Mouse (Mus musculus) retina, embryonic 14.5 days (tissue): Measurements from ENCODE around the gene Brwd3.

Experiments used
- DNase-seq: peaks from one replicate; pipeline ENCODE4 v3.0.0-alpha.2; 2015; ENCODE audit warnings: low spot score

Brwd3 gene

DNA sequence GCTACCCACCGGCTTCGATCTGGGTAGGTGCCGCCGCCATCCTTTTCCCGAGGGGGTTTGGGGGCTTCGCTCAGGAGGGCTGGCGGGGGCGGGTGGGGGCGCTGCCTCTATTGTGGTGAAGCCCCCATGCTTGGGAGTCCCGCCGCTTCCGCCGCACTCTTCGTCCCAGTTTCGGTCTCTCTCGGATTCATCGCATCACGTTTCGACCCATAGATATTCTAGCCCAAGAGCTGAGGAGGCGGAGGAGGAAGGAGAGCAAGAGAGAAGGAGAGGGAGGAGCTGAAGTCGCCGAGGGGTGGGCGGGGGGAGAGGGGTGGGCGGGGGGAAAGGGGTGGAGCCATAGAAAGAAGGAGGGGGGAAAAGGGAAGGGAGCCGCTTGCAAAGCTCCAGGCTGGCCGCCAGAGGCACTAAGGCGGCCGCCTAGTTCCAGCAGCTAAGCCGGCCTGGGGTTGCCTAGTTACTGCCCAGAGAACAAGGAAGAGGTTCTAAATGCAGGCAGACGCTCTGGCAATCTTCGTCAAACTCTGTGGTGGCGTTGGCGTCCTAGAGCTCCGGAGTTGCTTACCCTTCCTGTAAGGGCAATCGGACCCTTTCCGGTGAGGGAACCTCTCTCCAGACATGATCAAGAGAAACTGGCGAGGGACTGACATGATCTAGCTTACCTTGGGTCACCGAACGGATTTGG is at the start of gene Brwd3:
Gene Brwd3, minus strand, starts transcription at position 283 of the 685 bp plus-strand sequence.
- DNase-seq, result peak; percentile 85

DNA sequence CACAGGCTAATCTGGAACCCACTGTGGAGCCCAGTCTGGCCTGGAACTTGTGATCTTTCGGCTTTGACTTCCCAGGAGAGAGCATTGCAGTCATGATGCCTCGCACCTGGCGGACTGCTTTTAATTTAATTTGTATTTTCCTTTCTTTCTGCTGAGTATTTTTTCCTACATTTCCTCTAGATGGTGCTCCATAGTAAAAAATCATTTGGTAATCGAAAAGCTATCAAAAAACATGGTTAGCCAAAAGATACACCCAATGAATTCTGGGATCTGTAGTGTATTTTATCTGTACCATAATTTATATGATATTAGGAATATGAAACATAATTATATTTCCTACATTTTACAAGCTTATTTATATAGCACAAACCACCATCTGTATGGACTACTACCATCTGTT is 28.5 kb upstream of the Brwd3 start:
- no peak for DNase-seq

DNA sequence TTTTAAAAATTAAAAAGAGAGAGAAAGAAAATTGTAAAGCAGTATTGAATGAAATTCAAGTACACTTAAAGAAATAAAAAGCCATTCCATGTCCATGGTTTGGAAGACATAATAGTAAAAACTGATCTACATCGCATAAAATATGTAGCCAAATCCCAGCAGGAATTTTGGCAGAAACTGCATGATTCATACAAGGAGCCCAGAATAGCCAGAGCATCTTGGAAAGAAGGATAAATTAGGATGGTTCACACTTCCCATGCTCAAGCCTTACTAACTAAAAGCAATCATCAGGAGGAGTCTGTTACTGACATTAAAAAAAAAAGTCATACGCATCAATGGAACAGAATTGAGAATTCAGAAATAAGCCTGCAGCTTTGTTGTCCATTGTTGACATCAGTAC is 8.5 kb upstream of the Brwd3 start:
- DNase-seq, result no peak

DNA sequence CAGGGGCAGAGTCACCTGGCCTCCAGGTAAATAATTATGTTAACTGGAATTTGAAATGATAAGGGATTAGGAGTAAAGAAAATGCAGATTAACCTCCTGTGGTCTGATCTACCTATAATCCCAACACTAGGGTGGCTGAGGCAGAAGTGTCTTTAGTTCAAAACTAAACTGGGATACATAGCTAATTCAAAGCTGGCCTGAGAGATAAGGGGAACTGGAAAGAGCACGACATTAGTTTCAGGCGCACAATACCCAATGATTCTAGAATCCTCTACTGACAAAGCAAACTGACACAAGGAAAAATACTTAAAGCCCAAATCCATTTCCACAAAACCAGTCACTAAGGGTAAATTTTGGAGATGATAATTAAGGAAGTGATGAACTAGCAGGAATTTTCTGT is 2.2 kb upstream of the Brwd3 start:
- DNase-seq, result no peak

DNA sequence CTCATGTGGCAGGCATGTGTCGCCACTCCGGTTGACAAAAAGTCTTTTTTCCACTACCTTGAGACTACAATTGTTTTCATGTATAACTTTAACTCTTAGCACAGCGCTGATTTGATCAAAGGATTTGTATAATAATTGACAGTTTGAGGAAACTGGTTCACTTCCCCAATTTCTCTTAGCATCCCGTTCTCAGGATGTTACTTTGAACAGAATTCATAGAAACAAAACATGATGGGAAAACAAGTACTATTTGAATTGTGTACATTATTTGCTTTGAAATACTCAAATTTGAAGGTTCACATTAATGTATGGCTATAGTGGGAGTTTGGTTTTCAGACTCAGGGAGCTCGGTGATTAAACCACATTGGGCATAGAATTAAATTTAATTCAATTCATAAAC is 1.1 kb upstream of the Brwd3 start:
- DNase-seq, result no peak

DNA sequence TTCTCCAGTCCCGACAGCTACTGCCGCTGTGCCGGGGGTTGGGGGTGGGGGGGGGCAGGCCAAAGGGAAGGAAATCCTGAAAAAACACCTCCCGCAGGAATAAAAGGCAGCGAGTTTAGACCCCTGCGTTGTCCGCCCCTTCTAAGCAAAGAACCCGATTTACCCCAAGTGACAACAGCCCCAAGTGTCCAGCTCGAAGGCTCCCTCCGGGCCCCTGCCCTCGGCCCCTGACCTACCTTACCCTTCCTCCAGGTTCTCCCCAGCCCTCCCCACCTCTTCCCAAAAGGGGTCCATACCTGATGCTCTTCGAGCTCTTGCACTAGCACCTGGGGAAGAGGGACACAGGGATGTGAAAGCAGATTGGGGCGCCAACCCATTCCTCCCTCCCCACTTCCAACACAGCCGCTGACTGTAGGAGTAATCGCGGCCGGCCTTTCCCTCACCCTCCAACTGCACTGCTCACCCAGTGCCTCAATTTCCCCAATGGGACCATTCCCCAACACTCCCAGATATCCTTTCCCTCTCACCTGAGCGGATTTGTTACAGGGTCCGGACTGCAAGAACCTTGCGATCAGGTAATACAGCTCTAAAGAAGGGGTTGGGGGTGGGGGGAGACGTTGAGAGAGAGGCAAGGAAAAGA is 671 bp downstream of the Brwd3 start:
- DNase-seq, result peak; percentile 28

DNA sequence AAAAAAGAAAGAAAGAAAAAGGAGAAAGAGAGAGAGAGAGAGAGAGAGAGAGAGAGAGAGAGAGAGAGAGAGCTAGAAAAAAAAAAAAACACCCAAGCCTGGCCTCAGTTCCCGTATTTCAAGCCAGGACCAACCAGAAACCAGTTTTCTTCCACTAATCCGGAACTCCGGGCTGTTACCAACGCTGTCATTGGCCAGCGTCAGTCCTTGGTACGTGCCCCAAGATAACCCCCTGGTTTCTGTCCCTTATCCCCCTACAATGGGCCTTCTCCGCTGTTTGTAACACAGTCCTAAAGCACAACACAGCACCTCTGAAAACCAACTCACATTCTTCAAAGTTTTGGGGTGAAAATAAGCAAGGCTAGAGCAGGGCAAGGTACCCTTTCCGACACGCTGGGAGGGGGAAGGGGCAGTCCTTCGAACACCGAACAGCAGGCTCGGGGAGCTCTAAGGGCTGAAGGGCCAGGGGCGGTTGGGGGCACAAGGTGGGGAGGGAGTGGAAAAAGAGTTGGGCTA is 1.4 kb downstream of the Brwd3 start:
- DNase-seq, result peak; percentile 87

DNA sequence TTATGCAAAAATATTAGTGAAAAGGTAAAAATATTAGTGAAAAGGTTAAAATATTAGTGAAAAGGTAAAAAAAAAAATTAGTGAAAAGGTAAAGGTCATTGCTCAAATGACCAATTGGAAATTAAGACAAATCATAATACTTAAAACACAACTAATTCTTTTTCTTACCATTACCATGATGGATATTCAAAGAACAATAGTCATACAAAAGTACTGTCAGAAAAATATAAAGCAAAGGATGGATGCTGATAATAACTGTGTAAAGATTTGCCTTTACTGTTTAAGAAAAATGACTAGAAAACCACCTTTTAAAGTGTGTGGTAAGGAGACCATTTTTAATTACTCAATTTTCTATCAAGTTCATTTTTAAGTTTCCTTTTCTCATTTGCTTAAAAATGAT is 2.9 kb downstream of the Brwd3 start:
- no peak for DNase-seq

DNA sequence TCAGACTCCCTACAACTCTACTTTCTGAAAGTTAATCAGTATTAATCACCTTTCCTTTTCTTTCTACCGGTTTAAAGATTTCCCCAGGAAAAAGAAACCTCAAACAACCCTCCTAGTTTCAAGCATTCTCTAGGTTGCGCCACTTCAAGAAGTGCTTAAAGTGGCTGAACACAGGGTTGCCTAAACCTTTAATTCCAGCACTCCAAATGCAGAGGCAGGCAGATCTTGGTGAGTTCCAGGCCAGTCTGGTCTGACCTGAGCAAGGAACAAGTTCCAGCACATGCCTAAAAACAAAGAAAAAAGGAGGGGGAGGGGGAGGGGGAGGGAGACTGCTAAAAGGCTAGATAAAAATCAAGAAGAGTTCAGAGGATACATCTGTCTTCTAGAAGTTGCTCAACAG is 6.1 kb downstream of the Brwd3 start:
- no peak for DNase-seq

DNA sequence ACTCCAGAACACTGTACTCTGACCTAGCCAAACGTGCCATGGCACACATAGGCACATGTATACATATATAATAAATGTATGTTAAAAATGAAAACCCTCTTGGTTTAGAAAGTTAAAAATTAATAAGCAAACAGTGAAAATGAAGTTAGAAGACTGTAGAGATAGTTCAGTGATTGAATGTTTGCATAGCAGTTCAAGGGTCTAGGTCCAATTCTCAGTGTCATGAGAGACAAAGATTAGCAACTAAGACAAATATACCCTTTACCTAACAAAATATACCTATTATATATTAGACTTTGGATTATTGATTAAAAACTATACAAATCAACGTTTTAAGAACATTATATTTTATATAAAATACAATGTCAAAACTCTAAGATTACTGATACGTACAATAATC is 36.9 kb downstream of the Brwd3 start:
- DNase-seq, result no peak

DNA sequence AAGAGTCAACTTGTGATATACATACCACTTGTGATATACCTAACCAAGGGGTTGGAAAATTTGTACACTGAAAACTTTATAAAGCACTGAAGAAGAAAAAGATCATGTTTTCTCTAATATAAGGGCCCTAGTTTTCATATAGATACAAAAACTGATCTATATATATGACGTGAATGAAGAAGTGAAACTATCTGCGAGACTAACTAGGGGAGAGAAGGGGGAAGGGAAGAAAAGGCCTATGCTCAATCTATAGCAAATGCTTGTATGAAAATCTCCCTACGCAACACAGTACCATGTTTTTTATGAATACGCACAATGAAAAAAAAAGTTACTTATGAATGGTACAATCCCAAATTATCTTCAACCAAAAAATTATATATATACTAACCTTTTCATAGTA is 50.4 kb downstream of the Brwd3 start:
- no peak for DNase-seq

DNA sequence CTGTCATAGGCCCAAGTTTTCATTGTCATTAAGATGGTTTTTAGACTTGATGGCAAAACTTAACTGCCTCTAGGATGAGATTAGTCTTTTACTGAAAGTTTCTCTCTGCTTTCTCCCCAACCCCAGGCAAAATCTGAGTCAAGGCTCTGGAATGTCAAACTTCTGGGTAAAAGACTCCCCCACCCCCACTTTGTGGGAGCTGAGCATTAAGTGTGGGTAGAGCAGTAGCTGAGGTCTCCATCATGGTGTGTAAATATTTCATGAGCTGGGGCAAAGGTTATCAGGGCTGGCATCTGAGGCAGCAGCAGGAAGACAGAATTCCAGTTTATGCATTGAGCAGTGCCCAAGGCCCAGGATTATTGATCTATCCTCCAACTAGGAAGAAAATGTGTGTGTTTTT is 102.4 kb downstream of the Brwd3 start:
- DNase-seq, result no peak

DNA sequence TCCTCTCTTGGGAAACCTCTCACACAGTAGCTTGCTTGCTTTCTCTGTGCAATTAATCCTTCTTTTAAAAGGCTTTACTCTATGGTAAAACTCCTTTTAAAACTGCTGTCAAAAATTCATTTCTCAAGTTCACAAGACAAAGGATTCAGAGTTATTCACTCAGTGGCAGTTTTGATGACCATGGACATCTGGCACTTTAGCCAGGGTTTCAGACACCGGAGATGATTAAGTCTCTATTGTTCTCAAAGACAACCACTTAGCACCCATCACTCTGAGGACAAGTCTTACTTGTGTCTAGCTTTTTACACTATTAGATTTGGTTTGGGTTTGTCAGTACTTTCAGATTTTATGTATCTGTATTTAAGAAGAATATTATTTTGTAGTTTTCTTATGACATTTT is 104.6 kb downstream of the Brwd3 start:
- peak; percentile 4 for DNase-seq

DNA sequence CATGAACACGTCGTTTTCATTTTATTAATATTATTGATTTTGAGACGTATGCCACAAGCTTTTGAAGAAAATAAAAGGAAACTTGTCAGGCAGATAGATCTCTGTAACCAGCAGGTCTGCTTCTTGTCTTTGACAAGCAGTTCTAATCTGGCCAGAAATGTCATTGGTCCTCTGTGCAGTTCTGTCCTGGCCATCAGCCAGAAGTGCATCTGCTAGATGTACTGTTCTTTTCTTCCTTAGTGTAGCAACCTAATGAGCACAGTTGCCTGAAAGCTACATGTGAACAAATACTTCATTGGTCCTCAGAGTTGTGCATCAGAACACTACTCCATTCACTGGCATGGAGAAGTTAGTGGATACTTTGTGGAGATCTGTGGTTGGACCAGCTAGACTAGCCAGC is 105.1 kb downstream of the Brwd3 start:
- peak; percentile 1 for DNase-seq

DNA sequence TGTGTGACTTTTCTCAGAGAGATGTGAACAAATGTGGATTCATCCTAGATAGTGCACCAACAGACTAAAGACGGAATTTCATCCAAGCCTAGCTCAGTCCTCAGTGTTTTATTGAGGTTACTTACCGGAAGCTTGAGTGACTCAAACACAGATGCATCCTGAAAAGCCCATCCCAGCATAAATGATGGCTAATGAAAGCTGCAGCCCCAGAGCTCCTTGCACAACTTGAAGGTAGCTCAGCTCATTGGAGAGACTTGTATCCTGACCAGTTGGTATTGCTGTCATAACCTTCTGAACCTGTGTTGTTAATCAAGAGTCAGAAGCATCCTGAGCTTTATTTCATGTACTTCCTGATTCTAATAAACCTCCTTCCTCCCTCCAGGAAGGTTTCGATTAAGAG is 105.8 kb downstream of the Brwd3 start:
- no peak for DNase-seq

DNA sequence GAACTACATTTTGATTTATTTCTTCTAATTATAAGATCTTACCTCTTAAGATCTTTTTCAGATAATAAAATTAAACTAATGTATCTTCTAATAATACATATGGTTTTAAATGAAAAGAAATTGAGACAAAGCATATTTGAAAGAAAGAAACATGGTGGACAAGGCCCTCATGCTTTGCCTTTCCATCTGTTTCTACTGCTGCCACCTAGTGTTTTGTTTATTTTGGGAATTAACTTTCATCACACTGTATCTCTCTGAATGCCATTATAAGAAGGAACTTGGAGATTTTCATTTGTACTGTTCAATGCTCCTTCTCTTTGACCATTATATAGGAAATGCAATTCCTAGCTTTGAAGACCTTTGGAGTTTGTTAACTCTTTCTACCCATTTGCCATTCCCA is 109.9 kb downstream of the Brwd3 start:
- DNase-seq, result no peak

DNA sequence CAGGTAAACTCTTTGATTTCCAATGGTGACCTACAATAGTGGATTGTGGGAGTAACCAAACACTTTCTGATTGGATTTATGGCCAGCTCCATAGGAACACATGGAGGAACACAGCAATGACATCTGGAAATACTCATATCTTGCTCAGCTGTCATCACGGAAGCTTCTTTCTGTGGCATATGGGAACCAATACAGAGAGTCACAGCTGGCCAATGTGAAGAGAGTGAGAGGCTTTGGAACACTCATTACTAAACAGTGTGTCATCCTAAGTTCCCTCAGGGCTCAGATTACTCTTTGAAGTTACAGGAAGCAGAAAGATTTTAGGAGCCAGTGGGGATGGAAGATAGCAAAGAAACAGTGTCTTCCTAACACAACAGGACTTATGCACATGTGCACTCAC is 111.7 kb downstream of the Brwd3 start:
- no peak for DNase-seq

DNA sequence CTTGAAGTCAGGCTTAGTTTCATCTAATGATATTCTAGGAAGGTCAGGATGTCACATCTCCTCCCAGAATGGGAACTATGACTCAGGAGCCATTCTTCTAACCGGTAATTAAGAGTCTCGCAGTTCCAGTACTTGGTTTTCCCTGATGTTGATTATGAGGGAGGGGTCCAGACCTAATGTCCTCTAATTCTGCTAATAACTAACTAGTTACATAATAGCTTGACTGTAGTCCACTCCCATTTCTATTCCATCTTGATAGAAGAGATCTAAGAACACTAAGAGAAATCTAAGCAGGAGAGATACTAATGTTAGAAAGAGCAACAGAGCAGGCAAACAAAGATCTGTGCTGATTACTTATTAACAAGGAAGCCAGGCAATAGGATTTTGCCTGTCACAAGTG is 129.9 kb downstream of the Brwd3 start:
- no peak for DNase-seq
